Mouse (Mus musculus): ENCODE results near the gene Ccl6.
A peak's percentile ranks its signal among the peaks of the same experiment; 100 is the strongest.

Ccl6 gene

DNA sequence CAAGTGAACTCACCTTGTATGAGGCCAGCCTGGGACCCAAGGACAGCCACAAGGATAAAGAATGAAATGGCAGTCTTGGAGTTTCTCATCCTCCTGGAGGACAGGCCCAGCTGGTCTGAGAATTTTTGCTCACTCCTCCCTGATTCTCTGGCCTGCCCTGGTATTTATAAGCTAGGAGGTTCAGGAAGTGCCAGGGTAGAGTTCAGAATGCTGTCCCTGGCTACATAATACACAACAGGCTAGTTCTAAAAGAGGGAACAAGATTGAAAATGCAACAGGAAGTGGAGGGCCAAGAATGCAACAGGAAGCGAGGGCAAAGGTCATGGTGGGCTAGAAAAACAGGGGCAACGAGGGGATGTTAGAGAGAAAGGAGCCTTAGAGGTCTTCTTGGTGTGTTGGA is at the start of gene Ccl6:
Gene Ccl6 (minus strand): TSS at position 235 of the 400 bp plus-strand sequence.
- no peak for DNase-seq (ENCODE audit: low spot score in 2 of 2)

DNA sequence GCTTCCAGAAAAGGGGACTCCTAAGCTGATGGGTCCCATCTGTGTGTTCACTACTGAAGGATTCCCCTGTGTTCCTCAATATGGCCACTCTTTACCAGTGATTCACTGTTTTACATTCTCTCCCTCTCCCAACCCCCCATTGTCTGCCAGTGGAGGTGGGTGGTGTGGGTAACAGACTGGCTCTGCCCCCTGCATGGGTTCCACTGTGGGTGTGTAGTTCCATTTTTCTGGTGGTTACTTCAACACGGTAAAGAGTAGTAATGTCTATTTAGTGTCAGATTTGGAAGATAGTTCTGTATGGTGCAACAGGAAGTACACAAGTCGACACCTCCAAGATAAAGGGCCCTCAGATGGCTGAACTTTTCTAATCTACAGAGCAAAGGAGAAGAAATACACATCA is 48.3 kb upstream of the Ccl6 start:
- no peak for DNase-seq (ENCODE audit: low spot score in 2 of 2)

DNA sequence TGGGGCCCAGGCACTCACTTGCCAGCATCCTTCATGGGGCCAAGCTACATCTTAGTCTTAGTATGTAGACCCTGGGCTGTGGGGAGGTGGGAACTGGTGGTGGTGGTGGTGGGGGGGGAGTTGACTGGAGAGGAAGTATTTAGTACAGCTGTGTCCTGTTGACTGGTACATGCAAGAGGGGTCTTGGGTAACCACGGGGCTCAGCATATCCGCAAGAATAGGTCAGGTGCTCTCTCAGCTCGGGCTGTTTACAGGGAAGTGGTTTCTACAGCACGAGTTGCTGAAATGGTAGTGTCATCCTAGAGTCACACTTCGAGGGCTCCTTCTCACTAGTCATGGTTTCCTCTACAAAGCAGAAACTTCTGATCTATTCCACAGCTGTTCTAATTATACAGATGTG is 47.3 kb upstream of the Ccl6 start:
- peak in 1 of 2 experiments; percentile 19 for DNase-seq (ENCODE audit: low spot score in 2 of 2)

DNA sequence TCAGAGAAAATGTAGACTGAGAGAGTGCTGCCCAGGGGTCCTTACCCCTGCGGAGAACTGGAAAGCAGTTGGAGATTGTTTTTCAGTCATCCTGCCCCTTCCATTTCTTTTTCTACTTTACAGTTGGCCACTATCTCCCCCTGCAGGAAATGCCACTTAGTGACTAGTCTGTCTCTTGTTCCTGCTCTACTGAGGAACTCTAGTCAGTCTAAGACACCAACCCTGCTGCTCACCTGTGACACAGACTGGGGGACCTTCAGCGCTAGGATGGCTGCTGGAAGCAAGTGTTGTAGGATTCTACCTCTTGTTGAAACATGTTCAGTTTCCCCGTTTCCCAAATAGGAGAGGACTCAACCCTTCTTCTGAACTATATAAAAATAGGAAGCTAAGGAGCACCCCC is 46.6 kb upstream of the Ccl6 start:
- DNase-seq (ENCODE audit: low spot score in 2 of 2) = no peak

DNA sequence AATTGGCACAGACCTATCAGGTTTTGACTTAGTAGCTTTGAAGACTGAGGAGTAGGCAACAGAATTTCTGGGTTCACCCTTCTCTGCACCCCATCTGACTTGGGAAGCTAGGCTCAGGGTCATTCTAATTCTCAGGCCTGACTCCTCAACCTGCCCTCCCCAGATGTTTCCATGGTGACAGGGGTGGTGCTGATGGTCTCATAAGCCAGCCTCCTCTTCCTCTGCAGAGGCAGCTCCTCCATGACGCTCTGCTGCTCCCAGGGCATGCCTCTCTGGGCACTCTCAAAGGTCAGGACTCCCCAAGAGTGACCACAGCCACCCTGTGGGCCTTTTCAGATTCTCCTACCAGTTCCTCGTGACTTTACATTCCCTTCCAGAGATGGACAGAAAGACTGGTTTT is 46.0 kb upstream of the Ccl6 start:
- no peak for DNase-seq (ENCODE audit: low spot score in 2 of 2)

DNA sequence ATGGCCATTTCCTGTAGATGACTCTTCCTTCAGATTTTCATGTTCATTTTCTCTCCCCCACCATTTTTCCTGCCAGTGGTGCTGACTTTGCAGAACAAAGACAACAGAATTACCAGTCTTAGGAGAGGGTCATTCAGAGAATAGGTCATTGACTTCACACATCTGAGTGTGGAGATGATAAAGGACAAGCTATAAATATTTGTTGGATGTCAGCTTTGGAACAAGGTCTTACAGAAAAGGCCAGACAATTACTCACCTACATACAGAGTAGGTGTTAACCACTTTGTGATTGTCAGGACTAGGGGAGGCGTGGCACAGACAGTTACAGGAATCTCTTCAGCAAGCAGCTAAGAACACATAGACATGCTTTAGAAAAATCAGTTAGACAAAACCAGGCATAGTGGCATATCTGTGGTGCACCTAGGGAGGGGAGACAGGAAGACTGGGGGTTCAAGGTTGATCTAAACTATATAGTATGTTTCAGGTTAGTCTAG is 43.9 kb upstream of the Ccl6 start:
- no peak for DNase-seq (ENCODE audit: low spot score in 2 of 2)

DNA sequence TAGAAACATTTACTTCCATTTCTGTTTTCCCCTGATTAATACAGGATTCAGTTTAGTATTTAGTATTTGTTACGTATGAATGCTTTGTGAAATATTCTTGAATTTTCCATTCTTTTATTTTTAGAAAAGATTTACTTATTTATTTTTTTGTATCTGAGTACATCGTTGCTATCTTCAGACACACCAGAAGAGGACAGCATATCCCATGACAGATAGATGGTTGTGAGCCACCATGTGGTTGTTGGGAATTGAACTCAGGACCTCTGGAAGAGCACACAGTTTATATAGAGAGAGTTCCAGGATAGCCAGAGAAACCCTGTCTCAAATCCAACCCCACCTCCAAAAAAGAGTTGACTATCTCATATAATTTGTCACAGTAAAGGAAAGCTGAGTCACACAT is 42.0 kb upstream of the Ccl6 start:
- DNase-seq (ENCODE audit: low spot score in 2 of 2) = no peak

DNA sequence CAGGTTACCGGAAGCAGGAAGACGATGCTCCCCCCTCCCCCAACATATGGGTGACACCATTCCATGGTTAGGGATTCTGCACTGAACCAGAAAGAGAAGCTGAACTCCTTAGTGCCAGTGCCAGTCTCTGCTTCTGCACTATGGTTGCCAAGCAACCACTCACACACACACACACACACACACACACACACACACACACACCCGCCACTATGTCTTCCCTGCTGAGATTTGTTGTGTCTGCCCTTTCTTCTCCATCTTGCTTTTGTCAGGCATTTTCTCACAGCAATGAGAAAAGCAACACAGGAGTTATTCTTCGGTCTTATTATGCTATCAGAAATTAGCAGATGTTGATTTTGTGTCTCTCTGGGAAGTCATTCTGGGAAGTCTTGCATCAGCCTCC is 41.5 kb upstream of the Ccl6 start:
- DNase-seq (ENCODE audit: low spot score in 2 of 2) = no peak

DNA sequence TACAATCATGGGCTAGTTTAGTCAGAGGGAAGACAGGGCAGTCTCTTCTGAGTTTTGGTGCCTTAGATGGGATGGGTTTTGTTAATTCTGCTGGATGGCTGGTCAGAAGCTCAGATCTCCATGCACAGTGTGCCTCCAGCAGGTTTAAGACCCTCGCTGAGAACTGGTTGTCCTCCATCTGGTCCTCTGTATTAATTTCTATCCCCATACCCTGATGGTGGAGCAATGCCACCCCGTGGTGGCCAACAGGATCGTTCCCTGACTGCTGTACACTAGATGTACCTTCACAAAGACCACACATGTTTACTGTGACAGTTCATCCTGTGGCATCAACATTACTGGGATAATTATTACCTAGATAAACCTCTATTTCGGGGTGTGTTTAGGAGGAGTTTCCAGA is 39.9 kb upstream of the Ccl6 start:
- peak in 1 of 2 experiments; percentile 16 for DNase-seq (ENCODE audit: low spot score in 2 of 2)

DNA sequence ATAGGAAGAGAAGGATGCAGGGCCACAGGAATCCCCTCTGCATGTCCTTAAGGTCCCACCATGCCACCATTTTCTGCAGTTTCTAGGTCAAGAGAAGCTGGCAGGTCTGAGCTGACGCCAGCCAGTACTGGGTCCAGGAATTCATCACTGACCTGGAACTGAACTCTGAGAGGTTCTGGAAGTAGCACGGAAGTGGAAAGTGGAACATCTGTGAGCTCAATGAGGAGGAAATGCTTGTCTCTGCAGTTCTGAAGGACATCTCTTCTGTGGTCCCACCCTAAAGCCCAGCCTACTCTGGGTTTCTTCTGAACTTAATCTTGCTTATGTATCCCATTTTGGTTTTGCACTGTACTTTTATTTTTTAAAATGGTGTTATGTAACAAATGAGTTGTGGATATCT is 38.2 kb upstream of the Ccl6 start:
- DNase-seq (ENCODE audit: low spot score in 2 of 2) = no peak

DNA sequence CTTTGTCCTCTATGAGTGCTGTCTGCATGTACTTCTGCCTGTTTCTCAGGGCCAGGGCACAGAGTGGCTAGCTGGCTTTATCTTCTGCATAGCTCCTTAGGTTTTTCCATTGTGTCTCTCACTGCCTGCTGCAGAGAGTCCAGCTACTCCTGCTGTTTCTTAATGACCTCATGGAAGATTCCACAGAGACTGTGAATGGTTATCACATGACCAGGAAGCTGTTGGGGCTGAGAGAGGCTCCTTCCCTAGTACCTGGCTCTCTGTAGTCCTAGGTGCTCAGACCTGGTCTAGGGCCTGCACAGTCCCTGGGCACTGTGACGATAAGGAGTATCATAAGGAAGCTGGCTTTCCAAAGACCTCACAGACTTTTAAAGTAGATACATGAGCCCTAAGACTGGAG is 37.7 kb upstream of the Ccl6 start:
- DNase-seq (ENCODE audit: low spot score in 2 of 2) = no peak

DNA sequence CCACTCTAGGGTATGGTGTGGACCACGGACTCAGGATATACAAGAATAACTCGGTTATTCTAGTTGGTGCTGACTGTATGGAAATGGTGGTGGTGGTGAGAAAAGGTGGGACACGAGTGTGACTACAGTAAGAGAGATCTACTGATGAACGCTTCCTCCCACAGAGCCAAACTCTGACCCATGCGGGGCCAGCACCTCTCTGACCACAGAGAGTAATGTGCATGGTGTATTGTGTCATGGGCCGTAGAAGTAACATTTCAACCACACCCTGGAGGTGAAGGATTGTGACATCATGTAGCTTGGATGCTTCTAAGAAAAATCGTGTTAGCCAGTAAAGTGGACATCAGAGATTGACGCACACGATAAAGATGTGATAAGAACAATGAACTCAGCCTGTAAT is 35.9 kb upstream of the Ccl6 start:
- DNase-seq (ENCODE audit: low spot score in 2 of 2) = no peak

DNA sequence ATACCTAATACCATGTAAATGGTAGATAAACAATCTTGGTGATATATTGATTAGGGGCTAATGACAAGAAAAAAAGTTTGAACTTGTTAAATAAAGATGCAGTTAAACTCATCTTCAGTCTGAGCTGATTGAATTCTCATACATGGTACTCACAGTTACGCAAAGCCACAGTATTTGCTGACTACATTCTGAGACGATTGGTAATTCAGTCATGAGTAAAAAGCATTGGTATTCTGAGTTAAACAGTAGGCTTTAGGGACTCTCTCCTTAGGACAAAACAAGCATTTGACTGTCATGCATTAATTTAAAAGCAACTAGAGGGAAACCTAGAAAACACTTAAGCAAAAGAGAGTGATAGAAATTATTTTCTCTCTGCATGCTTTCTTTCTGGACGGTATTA is 30.7 kb upstream of the Ccl6 start:
- no peak for DNase-seq (ENCODE audit: low spot score in 2 of 2)

DNA sequence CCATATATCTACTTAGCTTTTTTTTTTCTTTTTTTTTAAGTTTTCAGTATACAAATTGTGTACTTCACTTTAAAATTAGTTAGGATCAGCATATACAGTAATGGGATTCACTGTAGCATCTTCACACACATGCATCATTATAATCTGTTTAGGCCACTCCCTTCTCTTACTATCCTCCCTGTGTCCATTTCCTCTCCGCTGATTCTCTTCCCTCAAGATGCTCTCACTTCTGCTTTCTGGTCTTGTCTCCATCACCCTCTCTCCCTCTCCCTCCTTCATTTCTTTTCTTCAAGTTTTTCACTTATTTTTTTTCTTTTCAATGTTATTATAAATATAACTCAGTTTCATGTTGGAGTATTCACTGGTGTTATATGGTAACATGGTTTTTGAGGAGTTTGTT is 26.1 kb upstream of the Ccl6 start:
- DNase-seq (ENCODE audit: low spot score in 2 of 2) = no peak

DNA sequence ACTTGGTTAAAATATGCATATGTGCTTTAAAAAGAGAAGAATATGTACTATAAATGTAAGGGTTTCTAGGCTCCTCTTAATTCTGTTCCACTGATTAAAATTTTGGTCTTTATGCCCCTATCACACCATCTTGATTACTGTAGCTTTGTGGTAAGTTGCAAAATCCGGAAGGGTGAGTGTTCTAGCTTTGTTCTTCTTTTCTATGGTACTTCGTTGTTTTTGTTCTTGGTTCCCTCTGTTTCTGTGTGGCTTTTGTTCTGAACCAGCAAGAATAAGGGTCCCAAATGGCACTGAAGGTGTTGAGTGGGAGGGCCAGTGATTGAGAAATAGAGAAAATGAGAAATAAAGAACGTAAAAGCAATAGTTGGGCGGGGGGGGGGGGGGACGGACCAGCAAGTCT is 25.4 kb upstream of the Ccl6 start:
- no peak for DNase-seq (ENCODE audit: low spot score in 2 of 2)

DNA sequence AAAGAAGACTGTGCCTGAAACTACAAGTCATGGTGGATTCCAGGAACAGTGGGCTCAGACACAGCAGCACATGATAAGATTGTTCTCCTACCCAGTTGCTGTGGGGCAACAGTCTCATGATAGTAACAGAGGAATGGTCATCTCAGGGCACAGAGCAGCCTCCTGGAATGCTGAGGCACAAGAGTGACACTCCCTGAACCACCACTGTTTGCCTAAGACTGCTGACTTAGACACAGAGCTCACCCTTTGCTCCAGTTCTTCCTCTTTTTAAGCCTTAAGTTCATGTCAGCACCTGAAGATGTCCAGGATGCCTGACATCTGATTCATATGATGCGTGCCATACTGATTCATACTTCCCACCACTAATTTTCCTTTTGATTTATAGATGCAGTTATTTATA is 23.7 kb upstream of the Ccl6 start:
- no peak for DNase-seq (ENCODE audit: low spot score in 2 of 2)

DNA sequence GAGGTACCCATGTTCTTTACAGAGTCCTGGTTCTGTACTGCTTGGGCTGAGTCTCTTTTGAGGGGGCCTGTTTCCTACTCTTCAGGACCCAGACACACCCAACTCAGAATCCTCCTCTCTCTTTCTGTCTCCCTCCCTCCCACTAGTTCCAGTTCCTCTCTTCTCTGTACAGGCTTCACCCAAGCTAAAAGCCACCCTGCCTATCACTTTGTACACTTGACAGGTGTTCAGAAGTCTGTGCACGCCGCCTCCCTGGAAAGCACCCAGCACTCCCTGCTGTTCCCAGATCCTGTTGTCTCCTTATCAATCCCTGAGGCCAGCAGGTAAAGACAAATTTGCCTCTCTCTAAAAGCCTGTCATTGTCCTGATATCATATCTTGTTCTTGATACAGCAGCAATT is 18.0 kb upstream of the Ccl6 start:
- DNase-seq (ENCODE audit: low spot score in 2 of 2) = no peak

DNA sequence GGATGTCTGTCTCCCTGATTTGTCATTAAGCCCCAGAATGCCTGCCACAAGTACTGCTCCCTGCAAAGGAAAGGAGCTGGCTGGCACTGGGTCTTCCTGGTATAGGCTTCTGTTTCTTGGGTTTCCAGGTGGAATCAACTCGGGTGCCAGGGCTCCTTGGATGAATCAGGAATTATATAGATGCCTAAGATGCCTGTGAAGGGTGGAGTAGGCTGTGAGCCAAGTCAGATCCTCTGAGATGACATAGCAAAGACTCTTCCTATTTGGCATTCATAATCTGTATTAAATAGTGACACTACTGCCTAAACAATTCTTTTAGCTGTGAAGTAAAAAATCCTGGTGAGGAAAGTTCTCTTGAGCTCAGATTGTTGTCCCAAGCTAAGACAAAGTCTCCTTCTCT is 13.5 kb upstream of the Ccl6 start:
- DNase-seq (ENCODE audit: low spot score in 2 of 2) = no peak

DNA sequence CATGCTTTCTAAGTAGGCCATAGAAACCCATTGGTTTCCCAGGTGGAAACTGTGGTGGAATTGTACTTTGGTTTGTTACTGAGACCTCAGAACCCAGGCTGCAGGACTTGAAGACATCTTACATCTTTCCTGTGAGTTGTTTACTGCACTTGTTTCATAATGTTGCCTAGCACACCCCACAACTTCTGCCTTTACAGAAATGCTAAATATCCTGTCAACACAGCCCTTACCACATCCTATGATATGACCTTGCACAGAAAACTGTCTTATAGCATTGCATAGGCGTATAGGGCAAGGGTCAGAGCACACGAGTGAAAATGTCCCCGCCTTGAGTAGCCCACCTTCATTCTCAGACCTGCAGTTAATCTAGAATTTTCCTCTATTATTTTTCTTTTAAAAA is 12.6 kb upstream of the Ccl6 start:
- DNase-seq (ENCODE audit: low spot score in 2 of 2) = no peak

DNA sequence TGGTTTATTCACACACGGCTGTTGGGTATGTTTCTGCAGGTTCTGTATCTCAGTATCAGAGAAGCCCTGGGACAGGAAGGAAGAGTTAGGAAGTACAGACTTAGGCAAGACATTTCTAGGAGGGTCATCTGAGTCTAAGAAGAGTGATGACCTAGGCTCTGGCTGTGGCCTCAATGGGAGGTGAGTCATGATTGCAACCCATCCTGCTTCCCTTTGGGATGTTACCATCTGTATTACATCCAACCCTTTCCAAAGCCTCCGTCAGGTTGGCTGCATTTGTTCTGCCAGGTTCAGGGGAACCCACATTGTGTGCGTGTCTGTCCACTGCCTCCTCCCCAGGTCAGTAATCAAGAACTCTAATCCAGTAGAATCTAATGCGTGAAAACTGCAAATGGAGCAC is 11.8 kb upstream of the Ccl6 start:
- no peak for DNase-seq (ENCODE audit: low spot score in 2 of 2)

DNA sequence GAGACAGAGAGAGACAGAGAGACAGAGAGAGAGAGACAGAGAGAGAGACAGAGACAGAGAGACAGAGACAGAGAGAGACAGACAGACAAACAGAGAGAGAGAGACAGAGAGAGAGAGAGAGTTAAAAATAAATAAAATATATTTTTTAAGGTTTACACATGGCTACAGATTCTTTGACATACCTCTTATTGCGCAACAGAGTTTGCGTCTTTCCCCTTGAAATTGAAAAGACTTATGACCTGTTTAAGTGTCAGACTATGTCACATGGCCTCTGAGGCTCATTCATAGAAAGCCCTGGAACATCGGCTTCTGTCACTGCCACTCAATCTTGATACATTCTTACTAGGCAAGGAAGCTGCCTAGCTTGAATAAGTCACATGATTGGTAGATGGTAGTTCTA is 10.5 kb upstream of the Ccl6 start:
- DNase-seq (ENCODE audit: low spot score in 2 of 2) = no peak

DNA sequence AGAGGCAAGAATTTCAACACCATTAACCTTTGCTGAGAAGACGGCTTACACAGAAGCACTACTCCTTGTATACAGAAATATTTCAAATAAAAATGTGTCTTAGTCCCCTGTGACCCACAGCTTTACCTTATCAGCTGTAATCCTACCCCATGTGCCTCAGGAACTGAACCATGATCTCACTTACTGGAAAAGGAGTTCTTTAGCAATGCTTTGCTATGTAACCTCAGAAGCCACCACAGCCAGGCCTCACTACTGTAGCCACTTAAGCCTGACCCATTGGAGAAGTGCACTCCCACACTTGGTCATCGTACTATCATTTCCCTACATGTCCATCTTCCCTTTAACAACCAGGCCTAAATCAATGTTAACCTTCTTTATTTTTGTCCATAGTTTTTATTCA is 7.7 kb upstream of the Ccl6 start:
- no peak for DNase-seq (ENCODE audit: low spot score in 2 of 2)

DNA sequence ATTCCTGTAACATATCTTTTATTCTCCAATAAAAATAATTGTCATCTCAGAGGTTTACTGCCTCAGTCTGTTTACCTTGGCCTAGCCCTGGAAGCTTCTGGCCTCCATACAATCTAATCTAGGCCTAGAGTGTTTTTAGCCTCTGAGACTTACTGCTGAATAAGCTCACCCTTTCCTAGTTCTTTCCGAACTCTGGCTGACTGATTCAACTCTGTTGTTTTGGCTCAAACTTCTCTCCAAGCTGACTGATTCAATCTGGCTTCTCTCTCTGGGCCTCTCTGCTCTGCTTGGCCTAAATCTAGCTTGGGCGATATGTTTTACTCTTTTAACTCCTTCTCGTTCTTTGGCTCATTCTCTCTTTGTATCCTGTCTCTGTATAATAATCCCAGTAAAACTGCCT is 6.1 kb upstream of the Ccl6 start:
- DNase-seq (ENCODE audit: low spot score in 2 of 2) = no peak

DNA sequence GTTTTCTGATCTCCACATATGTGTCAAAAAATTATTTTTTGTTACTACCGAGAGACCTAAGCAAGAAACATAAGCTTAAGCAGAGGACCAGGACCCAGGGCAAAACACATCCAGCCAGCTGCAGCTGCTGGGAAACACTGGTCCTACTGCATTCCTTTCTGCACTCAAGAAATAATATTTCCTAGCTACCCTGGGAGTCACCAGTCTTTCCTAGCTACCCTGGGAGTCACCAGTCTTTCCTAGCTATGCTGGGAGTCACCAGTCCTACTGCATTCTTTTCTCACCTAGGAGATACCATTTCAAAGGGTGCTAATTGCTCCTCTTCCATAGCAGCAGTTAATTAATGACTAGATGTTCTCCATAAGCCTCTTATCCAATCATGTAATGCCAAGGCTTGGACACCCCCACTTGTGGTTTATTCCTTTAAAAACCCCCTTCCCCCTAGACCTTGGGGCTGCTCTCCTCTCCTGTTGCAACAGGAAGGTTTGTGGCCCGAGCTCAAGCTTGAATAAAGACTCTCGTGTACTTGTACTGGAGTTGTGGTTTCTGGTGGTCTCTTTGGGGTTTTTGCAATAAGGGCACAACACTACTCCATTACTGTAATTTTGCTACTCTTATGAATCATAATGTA is 5.4 kb upstream of the Ccl6 start:
- no peak for DNase-seq (ENCODE audit: low spot score in 2 of 2)

DNA sequence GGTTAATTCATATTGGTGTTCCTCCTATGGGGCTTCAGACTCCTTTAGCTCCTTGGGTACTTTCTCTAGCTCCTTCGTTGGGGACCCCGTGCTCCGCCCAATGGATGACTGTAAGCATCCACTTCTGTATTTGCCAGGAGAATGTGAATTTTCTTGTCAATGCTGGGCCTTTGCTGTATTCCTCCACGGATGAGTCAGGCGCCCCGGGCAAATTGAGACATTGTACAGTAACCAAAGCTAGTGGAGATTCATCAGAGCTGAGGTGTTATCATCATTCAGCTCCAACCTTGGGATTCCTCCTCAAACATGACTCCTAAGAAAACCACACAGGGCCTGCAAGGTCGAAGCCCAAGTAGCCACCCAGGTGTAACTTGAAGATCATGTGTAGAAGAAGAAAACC is 4.9 kb upstream of the Ccl6 start:
- no peak for DNase-seq (ENCODE audit: low spot score in 2 of 2)

Data from frontal cortex, postnatal 14 days (tissue).